Mouse (Mus musculus) hindbrain, embryonic 11.5 days (tissue): ENCODE data around the gene Ccnb1ip1. TPM values are rescaled to one million over a fixed set of nuclear protein-coding genes. Genes with fewer than 3 reads are reported as not detected.

Experiments
- ATAC-seq: fragments of 200-750 bp; cut with Nextera tagmentation; 2 replicates; pipeline ENCODE4 v1.8.0; 2017; ENCODE audit warnings: mild to moderate bottlenecking, moderate TSS enrichment, moderate library complexity; ENCODE audit not compliant: low FRiP score
- DNase-seq: peaks from one replicate; pipeline ENCODE4 v3.0.0-alpha.2; 2015; ENCODE audit warnings: low spot score
- H3K27ac ChIP-seq: fragments of 300-500 bp; sonication (generic); 2 replicates; pipeline ENCODE4 v1.5.1; 2014; ENCODE audit warnings: mild to moderate bottlenecking, low read depth, low read length
- H3K27me3 ChIP-seq: fragments of 300-500 bp; sonication (generic); 2 replicates; pipeline ENCODE4 v1.6.1; 2014; ENCODE audit warnings: mild to moderate bottlenecking, low read length, moderate library complexity, mixed read lengths; ENCODE audit not compliant: control insufficient read depth, insufficient read depth
- H3K36me3 ChIP-seq: fragments of 300-500 bp; sonication (generic); 2 replicates; pipeline ENCODE4 v1.6.1; 2014; ENCODE audit warnings: mild to moderate bottlenecking, low read length, moderate library complexity, mixed read lengths; ENCODE audit not compliant: control insufficient read depth, insufficient read depth
- H3K4me1 ChIP-seq: fragments of 300-500 bp; sonication (generic); replicated peaks from 2 replicates; pipeline ENCODE4 v1.6.1; 2014; ENCODE audit warnings: low read length, mixed read lengths; ENCODE audit not compliant: control insufficient read depth, insufficient read depth
- H3K4me2 ChIP-seq: fragments of 300-500 bp; sonication (generic); replicated peaks from 2 replicates; pipeline ENCODE4 v1.6.1; 2014; ENCODE audit warnings: mild to moderate bottlenecking, low read depth, low read length
- H3K4me3 ChIP-seq: fragments of 300-500 bp; sonication (generic); 2 replicates; pipeline ENCODE4 v1.5.1; 2014; ENCODE audit warnings: low read depth, low read length
- H3K9ac ChIP-seq: fragments of 300-500 bp; sonication (generic); 2 replicates; pipeline ENCODE4 v1.6.1; 2014; ENCODE audit warnings: low read depth, low read length
- H3K9me3 ChIP-seq: fragments of 300-500 bp; sonication (generic); 2 replicates; pipeline ENCODE4 v1.6.1; 2016; ENCODE audit warnings: low read length; ENCODE audit not compliant: control insufficient read depth
- WGBS: fragments of 180-500 bp; shearing (Covaris S2); extraction: QIAGEN DNeasy Blood & Tissue Kit; methylation state at CpG from one replicate; pipeline ENCODE4 v1.1.7; 2014; 5-methylcytosine and 5-hydroxymethylcytosine counted together
- polyA plus RNA-seq: library from polyadenylated mRNA; unstranded; fragments of >200 nt; fragmentation: Nextera tagmentation; extraction: Ambion mirVana; gene quantifications from 2 replicates; pipeline ENCODE4 v1.2.1, GENCODE M21; 2014

The Ccnb1ip1 gene
- polyA plus RNA-seq, 1 experiment from 2014 or later: not detected

GRCm38 (mm10) chr14:50744994-50745393 lies 62.5 kb downstream of the Ccnb1ip1 start, which contains the start of gene Olfr749:
Gene Olfr749, minus strand, starts transcription at chr14:50745094.
- no peak for DNase-seq
- H3K27ac ChIP-seq: no peak within 1 kb of the TSS
- ATAC-seq: no peak
- H3K9ac ChIP-seq: no peak within 1 kb of the TSS
- no peaks in the 10 kb centered on the region for H3K27me3 ChIP-seq
- H3K4me1 ChIP-seq: no peaks in the 10 kb centered on the region
- no peak within 1 kb of the TSS for H3K4me2 ChIP-seq
- H3K4me3 ChIP-seq: no peak within 1 kb of the TSS
- H3K36me3 ChIP-seq: no peaks in the 10 kb centered on the region
- H3K9me3 ChIP-seq: no peaks in the 10 kb centered on the region

GRCm38 (mm10) chr14:50741584-50741983 lies 65.9 kb downstream of the Ccnb1ip1 start:
- Histone ChIP-seq H3K4me1 (no peaks in the 10 kb centered on the region), H3K9me3 (no peaks in the 10 kb centered on the region), H3K9ac (no peak overlapping the region), H3K4me3 (no peak overlapping the region), H3K4me2 (no peak overlapping the region), H3K27ac (no peak overlapping the region), H3K36me3 (no peaks in the 10 kb centered on the region), H3K27me3 (no peaks in the 10 kb centered on the region)
- DNase-seq: no peak
- whole genome bisulfite sequencing: 77% methylated on average over 2 of the region's 2 CpGs
- ATAC-seq: no peak

- no peak overlapping the region for H3K4me3 ChIP-seq
- WGBS: 82% methylated on average over 2 of the region's 2 CpGs
- H3K27ac ChIP-seq: no peak overlapping the region
- H3K9ac ChIP-seq: no peak overlapping the region
- H3K27me3 ChIP-seq: no peaks in the 10 kb centered on the region
- ATAC-seq: no peak
- H3K4me1 ChIP-seq: no peaks in the 10 kb centered on the region
- H3K4me2 ChIP-seq: no peak overlapping the region
- no peak for DNase-seq
- no peaks in the 10 kb centered on the region for H3K36me3 ChIP-seq
- H3K9me3 ChIP-seq: no peaks in the 10 kb centered on the region
These were observed 67.2 kb downstream of the Ccnb1ip1 start for GRCm38 (mm10) chr14:50740334-50740733.

Other genes starting within 250 kb of the Ccnb1ip1 start
- not detected in 2 replicates for gene Olfr744, start 192.9 kb downstream of the Ccnb1ip1 start, polyA plus RNA-seq
- gene Olfr745, start 168.3 kb downstream of the Ccnb1ip1 start, polyA plus RNA-seq: not detected in 2 replicates
- not detected in 2 replicates for gene Olfr746, start 160.6 kb downstream of the Ccnb1ip1 start, polyA plus RNA-seq
- not detected in 2 replicates for gene Olfr747, start 114.5 kb downstream of the Ccnb1ip1 start, polyA plus RNA-seq
- not detected in 2 replicates for gene Olfr748, start 100.4 kb downstream of the Ccnb1ip1 start, polyA plus RNA-seq
- gene Olfr749, start 62.6 kb downstream of the Ccnb1ip1 start, polyA plus RNA-seq: not detected in 2 replicates
- gene Ttc5, start 22.2 kb downstream of the Ccnb1ip1 start, polyA plus RNA-seq: 105 and 106 TPM in 2 replicates
- gene Parp2, start 109 bp upstream of the Ccnb1ip1 start, polyA plus RNA-seq: 63.6 and 66.0 TPM in 2 replicates
- 5.8 and 6.1 TPM in 2 replicates for gene Tep1, start 62.8 kb upstream of the Ccnb1ip1 start, polyA plus RNA-seq
- 0.11 TPM in 1 of 2 replicates, not detected in the other for gene Klhl33, start 89.8 kb upstream of the Ccnb1ip1 start, polyA plus RNA-seq
- gene Osgep, start 117.2 kb upstream of the Ccnb1ip1 start, polyA plus RNA-seq: 146 and 160 TPM in 2 replicates
- gene Apex1, start 117.2 kb upstream of the Ccnb1ip1 start, polyA plus RNA-seq: 344 and 364 TPM in 2 replicates
- gene Pip4p1, start 123.1 kb upstream of the Ccnb1ip1 start, polyA plus RNA-seq: 53.8 and 55.6 TPM in 2 replicates
- 62.1 and 63.9 TPM in 2 replicates for gene Pnp, start 123.3 kb upstream of the Ccnb1ip1 start, polyA plus RNA-seq
- not detected in 2 replicates for gene Gm49342, start 136.8 kb upstream of the Ccnb1ip1 start, polyA plus RNA-seq
- gene Pnp2, start 148.3 kb upstream of the Ccnb1ip1 start, polyA plus RNA-seq: 0.36 and 0.52 TPM in 2 replicates
- not detected in 2 replicates for gene Rnase10, start 200.0 kb upstream of the Ccnb1ip1 start, polyA plus RNA-seq
- gene Rnase9, start 234.1 kb upstream of the Ccnb1ip1 start, polyA plus RNA-seq: not detected in 2 replicates
- not detected in 2 replicates for gene Rnase11, start 242.4 kb upstream of the Ccnb1ip1 start, polyA plus RNA-seq
- gene Rnase12, start 249.9 kb upstream of the Ccnb1ip1 start, polyA plus RNA-seq: not detected in 2 replicates